Mouse (Mus musculus) cortical plate, adult 2 months (tissue): Measurements from ENCODE around the gene Fkrp. TPM values are rescaled to one million over a fixed set of nuclear protein-coding genes. Genes with fewer than 3 reads are reported as not detected.

Experiments
- H3K27ac ChIP-seq: fragments of 200-500 bp; 2 replicates; pipeline ENCODE4 v1.5.1; 2012; ENCODE audit warnings: low read length, control low read depth, inconsistent platforms; ENCODE audit not compliant: insufficient read depth
- H3K4me1 ChIP-seq: fragments of 200-500 bp; 2 replicates; pipeline ENCODE4 v1.6.1; 2011; ENCODE audit warnings: low read length; ENCODE audit not compliant: control insufficient read depth, insufficient read depth
- H3K4me3 ChIP-seq: fragments of 200-500 bp; 2 replicates; pipeline ENCODE4 v1.5.1; 2011; ENCODE audit warnings: mild to moderate bottlenecking, low read length, control low read depth; ENCODE audit not compliant: insufficient read depth
- CTCF ChIP-seq: fragments of 200-500 bp; IDR thresholded peaks from 2 replicates; pipeline ENCODE4 v1.5.1; 2011; ENCODE audit warnings: mild to moderate bottlenecking, control low read depth, low read length; ENCODE audit not compliant: insufficient read depth; ENCODE audit errors: extremely low read depth
- POLR2A ChIP-seq: fragments of 200-500 bp; IDR thresholded peaks from 2 replicates; pipeline ENCODE4 v1.6.1; 2011; ENCODE audit warnings: mild to moderate bottlenecking, low read length, control low read depth; ENCODE audit not compliant: insufficient read depth; ENCODE audit errors: extremely low read depth
- polyA plus RNA-seq: library from polyadenylated mRNA; depleted of rRNA; stranded (reverse); fragments of >200 nt; gene quantifications from 2 replicates; pipeline ENCODE4 v1.2.3, GENCODE M21; 2012; rRNA removed

Fkrp gene
- polyA plus RNA-seq, 1 experiment: 42.3 TPM

DNA sequence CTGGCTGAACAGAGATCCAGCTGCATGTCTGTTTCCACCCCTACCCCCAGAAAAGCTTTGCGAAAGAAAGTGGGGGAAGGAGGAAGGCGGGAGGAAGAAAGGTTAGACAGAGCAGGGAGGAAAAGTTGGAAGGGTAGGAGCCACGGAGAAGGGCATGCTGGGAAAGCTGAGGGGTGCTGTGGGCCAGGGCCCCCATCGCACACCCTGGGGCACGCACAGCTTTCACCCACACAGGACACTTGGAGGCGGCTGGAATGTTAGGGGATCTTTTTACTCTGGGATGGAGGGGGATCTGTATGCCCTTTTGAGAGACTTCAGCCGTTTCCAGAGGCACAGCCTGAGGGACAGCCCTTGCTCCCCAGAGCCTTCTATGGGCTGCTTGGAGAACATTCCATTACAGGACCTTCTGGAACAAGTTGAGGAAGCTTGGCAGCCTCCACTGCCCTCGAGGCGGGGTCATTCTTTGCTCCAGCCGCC lies 55.5 kb downstream of the Fkrp start:
- no peak overlapping the region for H3K4me3 ChIP-seq
- TF ChIP-seq CTCF (no peak), POLR2A (no peak)
- H3K4me1 ChIP-seq: no peaks in the 10 kb centered on the region
- H3K27ac ChIP-seq: no peak overlapping the region

DNA sequence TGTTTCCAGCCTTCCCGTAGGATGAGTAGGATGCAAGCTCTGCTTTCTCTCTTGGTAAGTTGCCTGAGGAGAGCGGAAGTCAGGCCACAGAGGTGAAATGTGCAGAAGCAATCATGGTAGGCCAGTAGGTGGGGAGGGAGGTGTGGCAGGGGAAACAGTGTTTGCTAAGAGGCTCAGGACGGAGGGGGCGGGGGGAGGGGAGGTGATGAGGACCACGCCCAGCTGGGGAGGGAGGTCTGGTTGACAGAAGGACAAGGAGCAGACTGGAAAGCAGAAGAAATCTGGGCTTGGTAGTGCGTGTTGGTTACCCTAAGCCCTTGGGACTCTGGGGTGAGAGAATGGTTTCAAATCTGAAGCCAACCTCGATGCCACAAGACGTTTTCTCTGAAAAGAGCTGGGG lies 56.2 kb downstream of the Fkrp start:
- Histone ChIP-seq H3K27ac (no peak overlapping the region), H3K4me3 (no peak overlapping the region), H3K4me1 (no peaks in the 10 kb centered on the region)
- no peak for TF ChIP-seq CTCF
- no peak for TF ChIP-seq POLR2A

Other genes starting within 250 kb of the Fkrp start
- gene Arhgap35, start 201.7 kb downstream of the Fkrp start, polyA plus RNA-seq: 56.9 and 58.3 TPM in 2 replicates
- gene Ceacam15, start 141.0 kb downstream of the Fkrp start, polyA plus RNA-seq: 0.08 TPM in 1 of 2 replicates, not detected in the other
- gene Ceacam9, start 94.8 kb downstream of the Fkrp start, polyA plus RNA-seq: 0.26 and 0.52 TPM in 2 replicates
- 526 and 561 TPM in 2 replicates for gene Ap2s1, start 78.3 kb downstream of the Fkrp start, polyA plus RNA-seq
- gene Slc1a5, start 35.4 kb downstream of the Fkrp start, polyA plus RNA-seq: 5.7 and 6.1 TPM in 2 replicates
- 291 and 307 TPM in 2 replicates for gene Strn4, start 843 bp downstream of the Fkrp start, polyA plus RNA-seq
- 6.5 and 6.8 TPM in 2 replicates for gene Prkd2, start 26.2 kb upstream of the Fkrp start, polyA plus RNA-seq
- 169 and 184 TPM in 2 replicates for gene Dact3, start 58.6 kb upstream of the Fkrp start, polyA plus RNA-seq
- 8.3 and 10.9 TPM in 2 replicates for gene Gng8, start 75.1 kb upstream of the Fkrp start, polyA plus RNA-seq
- gene Ptgir, start 89.8 kb upstream of the Fkrp start, polyA plus RNA-seq: 0.08 and 0.17 TPM in 2 replicates
- gene Calm3, start 107.4 kb upstream of the Fkrp start, polyA plus RNA-seq: 1,956 and 2,049 TPM in 2 replicates
- 89.8 and 103 TPM in 2 replicates for gene Pnmal2, start 128.0 kb upstream of the Fkrp start, polyA plus RNA-seq
- gene Pnmal1, start 142.9 kb upstream of the Fkrp start, polyA plus RNA-seq: 60.2 and 64.8 TPM in 2 replicates
- 38.9 and 42.5 TPM in 2 replicates for gene Gm42372, start 166.4 kb upstream of the Fkrp start, polyA plus RNA-seq
- 1.8 and 1.9 TPM in 2 replicates for gene Ccdc8, start 176.0 kb upstream of the Fkrp start, polyA plus RNA-seq
- gene Ppp5c, start 211.2 kb upstream of the Fkrp start, polyA plus RNA-seq: 263 and 268 TPM in 2 replicates
- gene Hif3a, start 245.7 kb upstream of the Fkrp start, polyA plus RNA-seq: 3.3 and 4.0 TPM in 2 replicates